Mouse (Mus musculus) lung, postnatal 0 days (tissue): ENCODE results near the gene Sh2d6. TPM values are rescaled to one million over a fixed set of nuclear protein-coding genes. Genes with fewer than 3 reads are reported as not detected.
"Not testable (repeated sequence)": the region's sequence is repeated elsewhere in the genome, so short reads cannot be mapped to it uniquely, and the experiment has no call there.

ENCODE experiments used
- ATAC-seq: fragments of 200-750 bp; cut with Nextera tagmentation; 2 replicates; pipeline ENCODE4 v1.8.0; 2017; ENCODE audit warnings: moderate library complexity
- DNase-seq: peaks from one replicate; pipeline ENCODE4 v3.0.0-alpha.2; 2016; ENCODE audit warnings: low spot score
- H3K27ac ChIP-seq: fragments of 300-500 bp; sonication (generic); 2 replicates; pipeline ENCODE4 v1.5.1; 2014; ENCODE audit warnings: antibody characterized with exemption, mild to moderate bottlenecking, low read length, mixed read lengths
- H3K27me3 ChIP-seq: fragments of 300-500 bp; sonication (generic); replicated peaks from 2 replicates; pipeline ENCODE4 v1.6.1; 2014; ENCODE audit warnings: low read length, mixed read lengths; ENCODE audit not compliant: insufficient read depth
- H3K36me3 ChIP-seq: fragments of 300-500 bp; sonication (generic); 2 replicates; pipeline ENCODE4 v1.6.1; 2014; ENCODE audit warnings: low read length, mixed read lengths; ENCODE audit not compliant: insufficient read depth
- H3K4me1 ChIP-seq: fragments of 300-500 bp; sonication (generic); 2 replicates; pipeline ENCODE4 v1.6.1; 2014; ENCODE audit warnings: antibody characterized with exemption, low read depth, low read length, mixed read lengths; ENCODE audit not compliant: insufficient read depth
- H3K4me2 ChIP-seq: fragments of 300-500 bp; sonication (generic); replicated peaks from 2 replicates; pipeline ENCODE4 v1.6.1; 2014; ENCODE audit warnings: low read depth, mild to moderate bottlenecking, low read length, moderate library complexity, mixed read lengths
- H3K4me3 ChIP-seq: fragments of 300-500 bp; sonication (generic); 2 replicates; pipeline ENCODE4 v1.5.1; 2014; ENCODE audit warnings: low read depth, low read length
- H3K9ac ChIP-seq: fragments of 300-500 bp; sonication (generic); replicated peaks from 2 replicates; pipeline ENCODE4 v1.6.1; 2014; ENCODE audit warnings: low read depth, mild to moderate bottlenecking
- H3K9me3 ChIP-seq: fragments of 300-500 bp; sonication (generic); 2 replicates; pipeline ENCODE4 v1.6.1; 2016; ENCODE audit warnings: low read length, mixed read lengths
- CTCF ChIP-seq: IDR thresholded peaks from 2 replicates; pipeline ENCODE4 v1.5.1; 2016; ENCODE audit warnings: antibody characterized with exemption, mild to moderate bottlenecking
- EP300 ChIP-seq: IDR thresholded peaks from 2 replicates; pipeline ENCODE4 v1.6.1; 2016; ENCODE audit warnings: antibody characterized with exemption, mild to moderate bottlenecking, control low read depth
- WGBS: fragments of 180-500 bp; shearing (Covaris S2); extraction: QIAGEN DNeasy Blood & Tissue Kit; methylation state at CpG from one replicate; pipeline ENCODE4 v1.1.7; 2014; 5-methylcytosine and 5-hydroxymethylcytosine counted together
- polyA plus RNA-seq: library from polyadenylated mRNA; unstranded; fragments of >200 nt; fragmentation: Nextera tagmentation; extraction: Ambion mirVana; gene quantifications from 2 replicates; pipeline ENCODE4 v1.2.1, GENCODE M21; 2015

Sh2d6 gene
- polyA plus RNA-seq, 1 experiment from 2014 or later, result not detected

DNA sequence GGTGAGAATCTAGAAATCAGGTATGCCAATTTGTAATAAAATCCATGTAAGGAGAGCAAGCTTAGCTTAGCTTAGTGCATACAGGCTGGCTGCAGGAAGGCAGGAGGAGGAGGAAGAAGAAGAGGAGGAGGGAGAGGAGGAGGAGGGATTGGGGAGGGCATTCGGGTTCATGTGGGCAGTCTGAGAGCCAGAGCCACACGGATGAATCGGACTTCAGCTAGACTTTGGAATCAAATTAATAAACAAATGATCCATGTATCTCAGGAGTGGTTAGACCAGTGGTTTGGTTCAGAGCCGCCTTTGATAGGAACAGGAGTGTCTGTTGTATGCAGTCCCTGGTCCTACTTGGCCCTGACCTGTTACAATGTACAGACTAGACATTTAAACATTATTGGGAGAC is 36.6 kb downstream of the Sh2d6 start:
- DNase-seq, result no peak
- Histone ChIP-seq H3K27ac (no peak overlapping the region), H3K4me1 (no peaks in the 10 kb centered on the region), H3K36me3 (no peaks in the 10 kb centered on the region), H3K9ac (no peak overlapping the region), H3K4me2 (no peak overlapping the region), H3K9me3 (no peaks in the 10 kb centered on the region), H3K4me3 (no peak overlapping the region), H3K27me3 (no peaks in the 10 kb centered on the region)
- no peak for ATAC-seq
- TF ChIP-seq CTCF (no peak), EP300 (no peak)
- 55% methylated on average over 4 of the region's 4 CpGs for WGBS

DNA sequence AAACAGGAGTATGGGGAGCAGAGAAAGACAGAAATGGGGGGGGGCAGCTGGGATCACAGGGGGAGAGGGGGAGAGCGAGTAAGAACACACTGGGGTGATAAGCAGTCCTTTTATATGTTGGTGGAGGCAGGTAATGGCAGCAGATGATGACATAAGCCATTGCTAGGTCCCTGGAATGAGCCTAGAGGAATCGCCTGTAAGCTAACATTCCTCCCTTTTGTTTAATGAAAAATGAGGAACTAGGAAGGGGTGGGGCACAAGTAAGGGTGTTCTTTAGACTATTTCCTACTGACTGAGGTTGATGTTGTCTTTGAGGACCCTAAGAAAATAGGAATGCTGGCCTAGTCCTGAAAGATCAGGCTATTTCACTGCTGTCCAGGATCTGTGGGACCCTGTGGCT is 39.4 kb downstream of the Sh2d6 start:
- Histone ChIP-seq H3K4me2 (no peak overlapping the region), H3K9me3 (no peaks in the 10 kb centered on the region), H3K4me3 (no peak overlapping the region), H3K4me1 (no peaks in the 10 kb centered on the region), H3K27ac (no peak overlapping the region), H3K9ac (no peak overlapping the region), H3K27me3 (no peaks in the 10 kb centered on the region), H3K36me3 (no peaks in the 10 kb centered on the region)
- TF ChIP-seq CTCF, result no peak
- TF ChIP-seq EP300, result no peak
- WGBS, result 54% methylated on average over 2 of the region's 2 CpGs
- DNase-seq (no peak), ATAC-seq (no peak)

DNA sequence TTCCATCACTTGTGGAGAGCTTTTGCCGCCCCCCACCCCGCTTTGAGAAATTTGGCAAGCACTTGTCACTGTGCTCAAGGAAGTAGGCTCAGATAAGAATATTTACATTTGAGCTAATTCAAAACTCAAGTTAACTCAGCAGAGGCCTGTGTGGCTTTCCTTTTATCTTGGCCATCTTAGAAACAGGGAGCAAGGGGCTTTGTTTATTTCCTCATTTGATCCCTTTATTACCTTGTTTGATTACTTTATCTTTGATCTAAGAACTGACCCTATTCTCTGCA is 41.1 kb downstream of the Sh2d6 start:
- Histone ChIP-seq H3K27me3 (no peaks in the 10 kb centered on the region), H3K9ac (no peak overlapping the region), H3K36me3 (no peaks in the 10 kb centered on the region), H3K4me1 (no peaks in the 10 kb centered on the region), H3K9me3 (no peaks in the 10 kb centered on the region), H3K4me3 (no peak overlapping the region), H3K4me2 (no peak overlapping the region), H3K27ac (no peak overlapping the region)
- peak; percentile 42 for DNase-seq
- ATAC-seq, result peak; percentile 56
- 40% methylated on average over 2 of the region's 2 CpGs for WGBS
- TF ChIP-seq CTCF, result no peak
- TF ChIP-seq EP300, result 0 out of 2 replicates have a peak, but pooled peaks have one; percentile 22

DNA sequence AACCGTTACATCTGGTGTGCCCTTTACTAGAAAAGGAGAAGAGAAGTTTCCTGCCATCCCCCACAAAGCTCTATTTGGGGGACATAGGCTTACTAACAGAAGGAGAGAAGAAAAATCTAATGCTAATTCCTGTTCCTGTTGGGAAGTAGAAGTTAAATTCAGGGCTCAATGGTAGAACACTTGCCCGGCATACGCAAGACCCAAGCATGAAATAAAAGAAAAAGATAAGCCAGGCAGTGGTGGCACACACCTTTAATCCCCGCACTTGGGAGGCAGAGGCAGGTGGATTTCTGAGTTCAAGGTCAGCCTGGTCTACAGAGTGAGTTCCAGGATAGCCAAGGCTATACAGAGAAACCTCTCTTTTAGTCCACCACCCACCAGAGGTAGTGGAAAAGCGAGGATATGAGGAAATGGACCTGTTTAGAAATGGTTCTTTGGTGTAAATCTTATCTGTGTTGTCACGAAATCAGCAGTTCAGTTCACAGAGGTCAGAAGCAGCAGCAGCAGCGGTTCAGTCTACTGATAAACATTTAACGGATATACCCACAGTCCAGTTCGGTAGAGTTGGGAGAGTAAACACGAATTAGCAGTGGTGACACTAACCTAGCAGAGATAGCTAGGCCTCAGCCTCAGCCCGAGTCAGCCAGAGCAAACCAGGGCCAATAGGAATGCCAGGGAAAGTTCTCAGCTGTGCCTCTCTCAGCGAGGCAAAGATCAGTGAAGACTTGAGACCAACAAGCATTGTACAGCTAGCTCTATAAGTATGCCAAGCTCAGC is 41.7 kb downstream of the Sh2d6 start:
- Histone ChIP-seq H3K27ac (no peak overlapping the region), H3K27me3 (no peaks in the 10 kb centered on the region), H3K36me3 (no peaks in the 10 kb centered on the region), H3K4me3 (no peak overlapping the region), H3K4me2 (no peak overlapping the region), H3K9me3 (no peaks in the 10 kb centered on the region), H3K4me1 (no peaks in the 10 kb centered on the region), H3K9ac (no peak overlapping the region)
- ATAC-seq (no peak), DNase-seq (no peak)
- 71% methylated on average over 12 of the region's 12 CpGs for WGBS
- TF ChIP-seq CTCF, result no peak
- no peak for TF ChIP-seq EP300

DNA sequence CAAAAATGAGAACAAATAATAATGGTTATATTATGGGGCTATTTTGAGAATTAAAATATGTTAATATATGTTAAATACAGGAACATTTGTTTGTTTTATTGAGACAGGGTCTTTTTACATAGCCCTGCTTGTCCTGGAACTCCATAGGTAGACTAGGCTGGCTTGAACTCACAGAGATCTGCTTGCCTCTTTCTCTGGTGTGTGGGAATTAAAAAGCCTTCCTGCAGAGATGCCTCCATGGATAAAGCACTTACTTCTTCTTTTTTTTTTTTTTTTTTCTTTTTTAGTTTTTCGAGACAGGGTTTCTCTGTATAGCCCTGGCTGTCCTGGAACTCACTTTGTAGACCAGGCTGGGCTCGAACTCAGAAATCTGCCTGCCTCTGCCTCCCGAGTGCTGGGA is 42.8 kb downstream of the Sh2d6 start:
- ATAC-seq, DNase-seq, H3K4me1 ChIP-seq, H3K27me3 ChIP-seq, H3K27ac ChIP-seq, H3K9me3 ChIP-seq, H3K4me3 ChIP-seq, H3K9ac ChIP-seq, H3K4me2 ChIP-seq, H3K36me3 ChIP-seq: not testable (repeated sequence)
- WGBS, result 97% methylated on average over 2 of the region's 3 CpGs

DNA sequence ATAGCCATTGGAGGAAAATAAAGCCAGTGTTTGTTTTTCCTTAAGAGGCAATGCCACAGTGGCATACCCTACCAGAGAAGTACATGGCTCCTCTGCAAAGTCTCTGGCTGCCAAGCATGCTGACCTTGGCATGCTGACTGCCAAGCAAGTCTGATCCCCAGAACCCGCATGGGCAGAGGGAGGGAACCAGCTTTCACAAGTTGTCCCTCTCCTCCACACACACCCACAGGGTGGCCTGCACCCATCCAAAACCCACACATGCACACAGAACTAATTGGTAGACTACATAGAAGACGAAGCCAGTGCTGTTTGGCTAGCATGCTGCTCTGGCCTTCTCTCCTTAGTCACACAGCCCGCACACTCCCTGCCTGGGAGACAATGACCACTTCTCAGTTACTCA is 43.9 kb downstream of the Sh2d6 start:
- Histone ChIP-seq H3K9ac (no peak overlapping the region), H3K4me2 (no peak overlapping the region), H3K27ac (no peak overlapping the region), H3K9me3 (no peaks in the 10 kb centered on the region), H3K4me3 (no peak overlapping the region), H3K27me3 (no peaks in the 10 kb centered on the region), H3K36me3 (no peaks in the 10 kb centered on the region), H3K4me1 (no peaks in the 10 kb centered on the region)
- WGBS, result 64% methylated on average over 3 of the region's 3 CpGs
- TF ChIP-seq EP300 (no peak), CTCF (no peak)
- DNase-seq (no peak), ATAC-seq (no peak)

DNA sequence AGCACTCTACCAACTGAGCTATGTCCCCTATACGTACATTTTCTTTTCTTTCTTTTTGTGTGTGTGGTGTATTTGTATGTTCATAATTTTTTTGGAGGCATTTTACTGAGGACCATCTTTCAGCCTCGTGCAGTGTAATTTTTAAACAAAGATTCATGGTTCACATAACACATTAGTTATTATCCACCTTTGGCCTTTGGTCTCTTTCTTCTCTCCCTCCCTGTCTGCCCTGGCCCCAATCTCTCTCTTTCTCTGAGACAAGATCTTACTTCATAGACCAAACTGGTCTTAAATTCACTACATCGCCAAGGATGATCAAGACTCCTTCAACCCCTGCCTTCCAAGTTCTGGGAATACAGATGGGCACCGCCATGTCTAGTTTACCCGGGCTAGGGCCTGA is 44.7 kb downstream of the Sh2d6 start:
- no peak for DNase-seq
- Histone ChIP-seq H3K4me2 (no peak overlapping the region), H3K4me3 (no peak overlapping the region), H3K9ac (no peak overlapping the region), H3K9me3 (no peaks in the 10 kb centered on the region), H3K27ac (no peak overlapping the region), H3K4me1 (no peaks in the 10 kb centered on the region), H3K36me3 (no peaks in the 10 kb centered on the region), H3K27me3 (no peaks in the 10 kb centered on the region)
- no peak for ATAC-seq
- TF ChIP-seq EP300 (no peak), CTCF (no peak)
- WGBS, result 89% methylated on average over 5 of the region's 5 CpGs
